Mouse (Mus musculus) mouse trophoblast stem cell (cell line): ENCODE data around the gene Rtn4rl1.

Experiments used
- in situ Hi-C, 2 experiments: fragments of 300-500 bp; cut with MseI, MboI; formaldehyde crosslinking; loops; 2 replicates in 1 of 2; 3 replicates in 1 of 2; pipeline ENCODE4 v1.15.1; 2025

The Rtn4rl1 gene

DNA sequence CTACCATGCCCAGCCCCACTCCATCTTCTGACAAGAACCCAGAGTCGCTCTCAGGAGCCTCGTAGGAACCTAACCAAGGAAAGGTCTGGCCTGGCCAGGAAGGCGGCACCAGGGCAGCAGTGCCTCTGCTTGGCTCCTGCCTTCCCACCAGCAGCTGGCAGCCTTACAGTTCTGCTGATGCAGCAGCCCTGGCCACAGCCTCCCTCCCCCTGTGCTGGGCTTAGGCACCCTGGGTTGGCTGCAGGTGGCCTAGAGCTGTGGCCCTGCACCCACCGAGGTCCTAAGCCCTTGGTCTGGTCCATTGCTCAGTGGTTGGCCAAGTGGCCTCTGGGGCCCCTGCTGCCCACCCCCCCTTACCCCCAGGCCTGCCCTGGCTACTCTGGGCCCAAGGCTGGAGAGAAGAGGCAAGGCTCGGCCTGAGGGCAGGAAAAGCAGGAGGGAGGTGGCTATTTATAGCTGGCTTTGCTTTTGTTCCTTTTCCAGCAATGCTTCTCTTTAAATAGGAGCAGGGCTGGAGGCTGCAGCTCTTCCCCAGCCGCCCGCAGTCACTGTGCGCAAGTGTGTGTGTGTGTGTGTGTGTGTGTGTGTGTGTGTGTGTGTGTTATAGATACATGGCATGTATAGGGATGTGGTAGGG, 18.6 kb downstream of the Rtn4rl1 start:
- in situ Hi-C loops = no loop called here

DNA sequence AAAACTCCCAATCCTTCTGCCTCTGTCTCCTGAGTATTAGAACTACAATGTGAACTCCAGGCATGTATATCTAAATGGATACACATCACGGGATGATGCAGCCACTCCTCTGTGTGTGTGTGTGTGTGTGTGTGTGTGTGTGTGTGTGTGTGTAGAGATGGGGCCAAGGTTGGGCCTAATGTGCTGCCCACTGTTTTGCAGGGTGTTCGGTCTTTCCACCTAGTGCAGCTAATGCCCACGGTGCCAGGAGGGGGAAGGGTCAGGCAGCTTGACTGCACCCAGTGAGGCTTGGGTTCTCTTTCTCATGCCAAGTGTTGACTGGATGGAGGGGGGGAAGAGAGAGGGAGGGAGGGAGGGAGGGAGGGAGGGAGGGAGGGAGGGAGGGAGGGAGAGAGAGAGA, 19.3 kb downstream of the Rtn4rl1 start:
- in situ Hi-C loops = no loop called here

DNA sequence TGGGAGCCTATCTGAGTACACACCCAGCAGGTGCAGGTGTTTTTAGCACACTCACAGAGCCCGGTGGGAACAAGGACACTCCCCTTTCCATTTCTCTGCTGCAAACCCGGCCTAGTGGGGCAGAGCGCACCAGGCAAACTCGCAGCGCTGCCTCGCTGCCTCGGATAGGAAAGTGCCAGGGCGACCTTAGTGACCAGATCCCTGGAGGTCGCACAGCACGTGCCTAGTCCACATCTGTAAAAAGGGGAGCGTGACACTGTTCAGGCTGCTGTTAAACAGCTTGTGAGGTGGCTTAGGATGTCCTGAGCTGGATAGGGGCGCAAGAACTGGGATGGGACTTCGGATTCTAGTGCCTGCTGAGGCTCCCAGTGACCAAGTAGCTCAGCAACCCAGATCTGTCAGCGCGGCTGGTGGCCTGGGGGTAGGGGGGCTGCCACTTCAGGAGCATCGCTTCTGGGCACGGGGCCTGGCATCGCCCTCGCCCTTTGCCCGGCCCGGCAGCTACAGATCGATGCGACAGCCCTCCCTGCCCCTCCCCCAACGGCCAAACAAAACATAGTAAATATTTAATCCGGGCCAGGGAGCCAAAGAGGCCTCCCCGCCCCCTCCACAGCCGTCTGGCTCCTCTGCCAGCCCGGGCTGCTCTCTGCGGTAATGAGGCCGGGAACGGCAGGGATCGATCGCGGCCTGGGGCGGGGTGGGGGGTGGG, 19.9 kb downstream of the Rtn4rl1 start:
- in situ Hi-C loops = no loop called here

DNA sequence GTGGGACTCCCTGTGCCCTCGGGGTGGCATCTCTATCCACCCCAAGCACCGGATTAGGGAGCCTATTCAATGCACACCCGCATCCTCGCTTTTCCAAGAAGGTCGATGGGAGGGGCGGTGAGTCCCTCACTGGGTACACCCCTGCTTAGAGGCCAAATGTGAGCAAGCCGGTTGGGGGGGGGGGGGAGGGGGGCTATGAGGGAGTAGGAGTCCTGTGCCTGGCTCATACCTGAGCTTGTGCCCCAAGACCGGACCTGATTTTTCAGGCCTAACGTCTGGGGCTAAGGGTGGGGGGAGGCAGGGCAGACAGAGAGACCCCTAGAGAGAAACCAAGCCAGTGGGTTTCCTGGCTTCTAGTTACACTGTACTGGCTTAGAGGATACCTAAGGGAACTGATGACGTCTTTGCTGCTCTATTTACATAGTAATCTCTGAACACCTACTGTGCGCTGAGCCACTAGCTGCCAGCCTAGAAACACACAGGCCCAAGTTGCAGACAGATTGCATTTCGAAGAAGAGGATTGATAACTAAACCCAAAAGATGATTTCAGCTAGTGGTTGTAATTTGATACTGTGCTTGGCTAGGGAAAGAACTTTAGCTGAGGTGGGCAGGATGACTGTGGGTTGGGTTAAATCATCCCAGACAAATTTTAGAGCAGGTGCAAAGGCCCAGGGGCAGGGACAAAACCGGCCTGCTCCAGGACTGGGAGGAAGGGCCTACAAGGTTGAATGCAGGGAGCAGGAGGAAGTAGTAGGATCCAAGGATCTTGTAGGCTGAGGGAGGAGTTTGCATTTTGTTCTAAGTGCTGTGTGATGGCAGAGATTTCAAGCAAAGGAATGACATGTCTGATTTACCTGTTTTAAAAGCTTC, 20.7 kb downstream of the Rtn4rl1 start:
- in situ Hi-C loops = no loop called here

DNA sequence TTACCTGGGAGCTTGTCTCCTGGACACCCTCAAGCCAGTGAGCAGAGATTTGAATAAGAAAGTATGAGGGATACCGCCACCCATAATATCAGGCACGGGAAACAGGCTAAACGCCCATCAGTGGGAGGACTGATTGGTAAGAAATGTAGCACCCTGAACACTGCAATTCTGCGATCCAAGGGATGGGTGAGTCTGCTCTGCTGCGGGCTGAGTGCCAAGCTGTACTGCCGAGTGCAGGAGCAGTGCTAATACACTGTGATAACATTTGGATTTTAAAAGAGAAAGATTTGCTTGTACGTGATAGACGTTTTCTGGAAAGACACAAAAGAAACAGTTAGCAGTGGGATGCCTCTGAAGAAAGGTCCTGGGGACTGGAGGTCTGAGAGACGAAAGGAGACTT, 26.5 kb downstream of the Rtn4rl1 start:
- in situ Hi-C loops = no loop called here

DNA sequence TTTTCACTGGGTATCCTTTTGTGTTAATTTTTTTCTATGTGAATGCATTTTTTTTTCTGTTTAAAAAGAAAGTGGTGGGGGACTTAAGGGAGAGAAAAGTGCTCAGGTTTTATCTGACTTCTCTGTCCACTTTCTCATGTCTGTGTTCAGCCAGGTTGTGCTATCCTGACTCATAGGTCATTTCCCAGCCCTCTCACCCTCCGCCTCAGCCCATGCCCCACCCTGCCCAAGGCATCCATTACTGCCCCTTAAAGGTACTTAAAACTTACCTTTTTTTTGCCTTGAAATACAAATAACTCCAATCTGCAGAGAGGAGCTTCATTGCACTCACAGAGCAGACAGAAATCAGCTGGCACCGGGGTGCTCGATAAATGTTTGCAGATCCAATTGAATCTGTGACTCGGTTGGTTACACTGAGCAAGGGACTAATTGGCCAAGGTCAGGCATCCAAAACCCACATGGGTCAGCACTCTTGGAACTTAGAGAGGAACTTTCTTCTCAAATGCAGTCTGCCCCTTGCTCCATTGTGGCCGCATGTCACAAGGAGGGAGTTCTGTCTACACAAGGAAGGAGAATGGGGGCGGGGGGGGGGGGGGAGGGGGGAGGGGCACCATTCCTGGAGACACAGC, 27.0 kb downstream of the Rtn4rl1 start:
- in situ Hi-C loops = no loop called here

DNA sequence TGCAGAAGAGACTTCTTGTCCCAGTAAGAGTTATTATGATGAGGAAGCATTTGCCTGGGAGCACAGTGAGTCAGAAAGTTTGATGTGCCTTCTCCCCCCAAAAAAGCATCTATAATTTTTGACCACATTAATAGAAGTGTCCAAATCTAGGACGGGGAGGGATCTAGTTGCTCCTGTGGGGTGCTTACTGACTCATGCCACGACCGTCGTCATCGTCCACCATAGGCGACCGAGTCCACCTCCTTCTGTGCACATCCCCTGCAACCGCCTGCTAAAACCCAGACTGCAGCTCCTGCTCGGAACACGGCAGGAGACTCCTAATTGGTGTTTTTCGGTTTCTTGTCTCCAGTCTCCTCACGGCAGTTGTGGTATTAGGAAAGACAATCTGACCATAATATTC, 30.5 kb downstream of the Rtn4rl1 start:
- in situ Hi-C loops = no loop called here

DNA sequence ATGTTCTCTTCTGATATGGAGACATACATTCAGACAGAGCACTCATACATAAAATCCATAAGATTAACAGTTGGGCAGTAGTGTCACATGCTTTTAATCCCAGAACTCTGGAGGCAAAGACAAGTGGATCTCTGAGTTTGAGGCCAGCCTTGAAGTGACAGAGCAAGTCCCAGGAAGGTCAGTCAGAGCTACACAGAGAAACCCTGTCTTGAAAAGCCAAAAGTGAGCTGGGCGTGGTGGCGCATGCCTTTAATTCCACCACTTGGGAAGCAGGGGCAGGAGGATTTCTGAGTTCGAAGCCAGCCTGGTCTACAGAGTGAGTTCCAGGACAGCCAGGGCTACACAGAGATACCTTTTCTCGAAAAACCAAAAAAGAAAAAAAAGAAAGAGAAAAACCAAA, 31.3 kb downstream of the Rtn4rl1 start:
- in situ Hi-C loops = no loop called here

DNA sequence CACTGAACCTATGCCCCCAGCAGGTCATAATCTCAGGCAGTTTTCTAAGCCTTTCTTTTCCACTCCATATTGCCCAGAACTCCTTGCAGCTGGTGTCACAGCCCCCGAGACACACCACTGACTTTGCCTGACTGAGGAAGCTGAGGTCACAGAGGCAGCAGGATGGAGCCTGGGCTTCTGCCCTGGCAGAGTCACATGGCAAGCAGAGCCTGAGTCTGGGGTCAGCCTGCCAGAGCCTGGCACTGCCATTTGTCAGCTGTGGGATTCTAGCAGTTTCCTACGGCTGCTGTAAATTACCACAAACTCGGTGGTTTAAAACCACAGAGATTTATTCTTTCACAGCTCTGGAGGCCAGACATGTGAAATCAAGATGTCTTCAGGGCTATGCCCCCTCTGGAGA, 34.0 kb downstream of the Rtn4rl1 start:
- in situ Hi-C loops = no loop called here

DNA sequence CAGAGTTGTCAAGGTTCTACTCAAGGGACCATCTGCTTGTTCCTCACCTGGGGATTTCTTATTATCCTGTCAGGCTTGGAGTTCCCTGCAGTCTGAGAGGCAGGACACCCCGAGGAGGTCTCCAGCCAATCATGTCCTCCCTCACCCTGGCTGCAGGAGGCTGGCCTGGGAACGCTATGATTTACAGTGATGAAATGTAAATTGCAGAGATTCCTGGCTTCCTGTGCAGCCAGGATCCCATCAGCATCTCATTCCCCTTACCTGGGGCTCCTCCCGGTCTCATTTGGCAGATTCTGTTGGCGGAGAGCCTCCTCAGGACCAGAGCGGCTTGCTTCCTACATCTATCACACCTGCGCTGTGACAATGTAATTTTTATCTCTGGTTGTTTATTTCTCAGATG, 35.7 kb downstream of the Rtn4rl1 start:
- in situ Hi-C loops = no loop called here

DNA sequence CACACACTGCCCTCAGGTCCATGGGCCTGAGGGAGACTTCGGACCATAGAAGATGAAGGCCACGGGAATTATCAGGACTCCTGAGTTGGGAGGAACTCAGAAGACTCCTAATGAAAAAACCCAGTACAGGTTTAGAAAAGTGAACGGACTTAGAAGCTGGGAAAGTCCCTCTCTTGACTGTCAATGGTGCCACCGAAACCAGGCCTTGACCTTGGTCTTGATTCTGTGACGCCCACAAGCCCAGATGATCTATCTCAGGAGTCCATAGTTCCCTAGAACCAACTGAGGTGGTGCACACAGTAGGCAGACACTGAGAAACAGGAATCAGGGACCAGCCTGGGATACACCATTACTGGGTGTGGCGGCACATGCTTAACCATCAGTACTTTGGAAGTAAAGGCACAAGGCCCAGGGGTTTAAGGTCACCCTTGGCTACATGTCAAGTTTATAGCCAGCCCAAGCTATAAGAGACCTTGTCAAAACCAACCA, 36.7 kb downstream of the Rtn4rl1 start:
- in situ Hi-C loops = loop anchor here in 1 of 2 experiments (5.0 kb wide), 1 partner anchor 33 kb away; no protein-coding TSS in a partner anchor

DNA sequence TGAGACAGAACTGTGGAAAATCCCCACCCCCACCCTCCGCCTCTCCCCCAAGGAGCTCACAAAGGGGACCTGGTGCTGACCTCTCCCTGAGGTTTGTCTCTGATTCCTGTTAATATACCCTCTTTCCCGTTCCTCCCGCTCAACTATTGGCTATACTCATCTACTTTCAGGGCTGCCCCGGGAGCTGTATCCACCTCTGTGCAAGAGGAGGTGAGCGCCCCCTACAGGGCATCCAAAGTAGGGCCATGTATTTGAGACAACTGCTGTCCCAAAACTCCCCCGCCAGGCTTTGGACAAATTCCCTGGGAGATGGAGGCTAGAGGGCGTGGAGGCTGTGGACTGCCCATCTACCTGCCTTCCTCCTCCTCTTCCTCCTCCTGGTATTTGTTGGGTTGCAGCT, 38.2 kb downstream of the Rtn4rl1 start:
- in situ Hi-C loops = loop anchor here in 1 of 2 experiments (5.0 kb wide), 1 partner anchor 34 kb away; no protein-coding TSS in a partner anchor

DNA sequence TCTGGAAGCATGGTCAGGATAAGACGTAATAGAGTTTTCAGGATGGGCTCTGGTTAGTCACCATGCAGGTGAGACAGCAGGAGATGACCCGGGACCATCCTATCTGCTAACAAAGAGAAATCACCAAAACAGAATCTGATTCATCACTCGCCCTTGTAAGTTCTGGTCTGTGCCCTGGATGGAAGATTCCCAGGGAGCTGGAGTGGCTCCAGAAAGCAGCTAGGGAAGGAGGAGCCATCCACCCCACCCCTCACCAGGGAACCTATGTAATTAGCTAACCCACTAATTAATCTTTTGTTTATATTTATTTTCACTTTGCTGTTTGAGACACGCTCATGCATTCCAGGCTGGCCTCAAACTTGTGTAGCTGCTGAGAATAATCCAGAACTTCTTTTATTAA, 38.9 kb downstream of the Rtn4rl1 start:
- in situ Hi-C loops = loop anchor here in 1 of 2 experiments (5.0 kb wide), 1 partner anchor 35 kb away; no protein-coding TSS in a partner anchor

DNA sequence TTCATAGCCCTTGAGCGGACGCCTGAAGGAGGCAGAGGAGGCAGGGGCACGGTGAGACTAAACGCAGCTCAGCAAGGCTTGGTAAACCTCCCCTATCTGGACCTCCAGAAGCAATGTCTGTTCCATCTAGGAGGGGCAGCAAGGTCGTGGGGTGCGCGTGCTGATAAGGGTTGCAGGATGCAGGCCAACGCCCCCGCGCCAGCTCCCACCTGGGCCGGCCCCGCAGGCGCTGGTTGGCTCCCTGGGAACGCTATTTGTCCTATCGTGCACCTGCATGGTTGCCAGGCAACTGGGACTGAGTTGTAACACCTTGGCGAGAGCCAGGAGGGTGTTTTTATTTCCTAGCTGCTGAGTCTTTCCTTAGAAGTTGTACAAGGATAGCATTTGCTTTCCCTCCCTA, 41.2 kb downstream of the Rtn4rl1 start:
- in situ Hi-C loops = loop anchor here in 1 of 2 experiments (5.0 kb wide), 1 partner anchor 37 kb away; no protein-coding TSS in a partner anchor

DNA sequence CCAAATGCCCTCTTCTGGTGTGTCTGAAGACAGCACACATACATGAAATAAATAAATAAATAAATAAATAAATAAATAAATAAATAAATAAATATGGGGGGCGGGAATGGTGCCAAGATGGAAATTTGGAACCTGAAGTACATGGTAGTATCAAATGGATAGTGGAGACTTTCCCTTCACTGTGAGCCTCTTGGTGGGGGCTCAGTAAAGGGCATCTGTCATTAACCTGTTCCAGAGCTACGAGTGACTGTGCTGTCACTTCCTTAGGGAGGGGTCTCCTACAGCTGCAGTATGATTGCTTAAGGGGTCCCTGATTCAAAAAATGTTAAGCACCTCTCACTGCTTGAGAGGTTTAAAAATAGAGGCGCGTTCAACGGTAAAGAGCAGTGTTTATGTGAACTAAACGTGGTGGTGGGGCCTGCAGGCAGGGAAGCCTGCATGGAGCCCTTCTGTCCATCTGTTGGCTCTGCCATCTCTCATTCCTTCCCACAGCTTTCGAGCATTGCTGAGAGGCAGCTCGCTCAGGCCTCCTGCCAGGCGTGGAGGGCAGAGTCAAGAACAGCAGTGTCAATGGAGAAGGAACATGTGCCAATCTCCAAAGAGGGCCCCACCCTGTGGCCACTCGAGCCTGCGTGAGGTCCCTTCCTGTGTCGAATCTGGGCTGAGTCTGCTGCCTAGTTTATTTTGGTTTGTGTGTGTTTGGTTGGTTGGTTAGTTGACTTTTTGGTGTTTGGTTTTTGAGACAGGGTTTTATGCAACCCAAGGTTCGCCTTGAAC, 46.8 kb downstream of the Rtn4rl1 start:
- in situ Hi-C loops = no loop called here

DNA sequence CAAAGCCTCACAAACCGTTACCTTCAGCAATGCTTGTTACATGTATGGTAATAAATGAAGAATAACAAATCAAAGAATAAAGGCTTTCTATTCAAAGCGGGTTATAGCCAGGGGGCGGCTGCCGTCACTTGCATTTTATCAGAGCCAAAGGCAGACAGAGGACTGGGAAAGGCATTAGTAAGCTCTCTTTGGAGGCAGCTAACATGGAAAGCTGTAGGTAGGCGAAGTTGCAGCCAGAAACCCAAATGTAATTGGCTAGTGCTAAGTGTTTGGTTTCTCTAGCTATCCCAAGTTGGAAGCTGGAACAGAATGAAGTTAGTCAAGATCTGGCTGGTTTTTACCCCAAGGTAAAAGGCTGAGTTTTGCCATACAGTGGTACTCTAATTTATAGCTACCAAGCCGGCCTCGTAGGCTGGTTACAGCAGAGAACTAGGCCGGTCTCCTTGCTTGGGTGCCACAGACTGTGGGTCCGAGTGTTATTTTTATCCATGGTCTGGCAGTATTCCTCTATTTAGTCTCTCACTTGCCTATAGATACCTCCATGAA, 49.2 kb downstream of the Rtn4rl1 start:
- in situ Hi-C loops = no loop called here

DNA sequence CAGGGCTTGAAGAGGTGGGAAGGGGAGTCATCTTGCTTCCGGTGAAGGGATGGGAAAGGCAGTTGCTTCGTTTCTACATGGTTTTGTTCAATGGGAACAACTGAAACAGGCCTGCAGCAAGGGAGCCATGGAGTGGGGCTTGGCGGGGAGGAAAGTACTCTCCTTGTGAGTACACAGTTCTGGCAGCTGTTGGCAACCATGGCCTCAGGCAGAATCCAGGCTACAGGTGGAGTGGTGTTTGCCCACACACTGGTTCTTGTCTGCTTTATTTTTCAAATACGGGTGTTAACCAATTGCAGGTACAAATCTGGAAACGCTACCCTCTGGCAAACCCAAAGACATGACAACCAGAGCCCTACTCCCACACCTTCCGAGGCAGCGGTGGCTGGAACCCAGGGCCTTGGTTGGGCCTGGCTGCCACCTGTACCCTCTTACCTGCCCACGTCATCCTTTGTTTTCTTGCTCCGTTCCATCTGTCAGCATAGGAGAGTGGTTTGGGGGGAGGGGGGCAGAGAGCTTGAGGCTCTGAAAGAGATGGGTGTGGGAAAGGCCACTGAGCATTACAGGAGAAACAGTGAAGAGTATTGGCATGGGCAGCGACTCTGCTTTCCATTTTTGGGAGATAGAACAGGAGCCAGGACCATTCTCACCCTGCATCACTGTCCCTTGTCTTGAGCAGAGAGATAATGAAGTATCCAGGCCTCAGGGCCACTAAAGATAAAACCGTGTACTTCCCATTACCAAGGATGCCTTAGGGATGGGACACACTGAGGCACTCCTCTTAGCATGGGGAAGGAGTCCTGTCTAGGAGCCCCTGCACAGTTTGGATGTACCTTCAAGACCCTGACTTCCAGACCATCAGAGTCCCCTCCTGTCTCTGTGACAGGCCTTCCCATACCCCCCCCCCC, 51.0 kb downstream of the Rtn4rl1 start:
- in situ Hi-C loops = no loop called here

DNA sequence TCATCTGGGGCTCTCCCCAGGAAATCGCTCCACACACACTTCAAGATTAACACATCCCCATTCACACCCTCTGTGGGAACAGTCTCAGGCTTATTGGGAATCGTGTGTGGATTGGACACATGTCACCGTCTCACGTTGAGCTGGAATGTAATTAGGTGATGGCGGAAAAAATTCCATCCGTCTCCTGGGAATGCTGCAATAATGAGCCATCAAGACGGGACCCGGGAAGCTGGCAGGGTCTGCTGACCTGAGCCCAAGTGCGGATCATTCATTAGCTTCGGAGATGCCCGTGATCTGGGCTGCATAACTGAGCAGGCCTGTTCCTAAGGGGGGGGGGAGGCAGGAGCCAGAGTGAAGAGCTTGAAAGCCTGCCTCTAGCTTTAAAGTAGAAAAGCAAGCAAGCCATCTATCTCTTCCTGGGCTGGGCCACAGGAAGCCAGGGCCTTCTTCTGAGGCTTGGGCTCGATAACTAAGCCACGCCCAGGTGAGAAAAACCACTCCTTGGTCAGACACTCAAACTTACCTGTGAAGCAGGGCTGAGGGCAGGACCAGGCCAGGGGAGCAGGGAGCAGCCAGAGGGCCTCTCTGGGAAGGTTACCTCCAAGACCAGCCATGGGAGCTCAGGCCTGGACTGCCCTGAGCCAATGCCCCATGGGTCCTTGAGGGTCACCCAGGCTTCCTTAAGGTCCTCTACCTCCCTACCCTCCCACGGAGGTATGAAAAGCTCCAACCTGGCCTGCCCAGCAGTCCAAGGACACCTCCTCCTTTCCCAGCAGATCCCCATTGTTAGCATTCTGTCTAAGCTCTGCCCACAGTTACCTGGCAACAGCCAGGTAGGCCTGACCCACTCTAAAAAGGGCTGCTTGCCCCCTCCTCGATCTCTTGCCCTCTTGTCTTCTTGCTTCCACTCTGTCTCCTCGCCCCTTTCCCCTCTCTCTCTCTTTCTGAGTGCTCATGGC, 52.1 kb downstream of the Rtn4rl1 start:
- in situ Hi-C loops = no loop called here
